Mouse (Mus musculus) embryonic facial prominence, embryonic 13.5 days (tissue): ENCODE data around the gene Tcte2. TPM values are rescaled to one million over a fixed set of nuclear protein-coding genes. Genes with fewer than 3 reads are reported as not detected.
A peak's percentile ranks its signal among the peaks of the same experiment; 100 is the strongest.

ENCODE experiments used
- ATAC-seq: fragments of 200-750 bp; cut with Nextera tagmentation; 2 replicates; pipeline ENCODE4 v1.8.0; 2017; ENCODE audit warnings: low read depth; ENCODE audit not compliant: insufficient number of reproducible peaks, insufficient read depth, low FRiP score, low TSS enrichment
- H3K27ac ChIP-seq: fragments of 300-500 bp; sonication (generic); 2 replicates; pipeline ENCODE4 v1.5.1; 2015; ENCODE audit warnings: moderate library complexity, mild to moderate bottlenecking, inconsistent platforms
- H3K27me3 ChIP-seq: fragments of 300-500 bp; sonication (generic); 2 replicates; pipeline ENCODE4 v1.6.1; 2015; ENCODE audit warnings: mild to moderate bottlenecking, inconsistent platforms
- H3K36me3 ChIP-seq: fragments of 300-500 bp; sonication (generic); 2 replicates; pipeline ENCODE4 v1.6.1; 2015; ENCODE audit warnings: mild to moderate bottlenecking, inconsistent platforms
- H3K4me1 ChIP-seq: fragments of 300-500 bp; sonication (generic); 2 replicates; pipeline ENCODE4 v1.6.1; 2015; ENCODE audit warnings: inconsistent platforms
- H3K4me2 ChIP-seq: fragments of 300-500 bp; sonication (generic); 2 replicates; pipeline ENCODE4 v1.6.1; 2015; ENCODE audit warnings: moderate library complexity, mild to moderate bottlenecking, inconsistent platforms
- H3K4me3 ChIP-seq: fragments of 300-500 bp; sonication (generic); 2 replicates; pipeline ENCODE4 v1.5.1; 2015; ENCODE audit warnings: mild to moderate bottlenecking, inconsistent platforms
- H3K9ac ChIP-seq: fragments of 300-500 bp; sonication (generic); 2 replicates; pipeline ENCODE4 v1.6.1; 2015; ENCODE audit warnings: mild to moderate bottlenecking, inconsistent platforms
- H3K9me3 ChIP-seq: fragments of 300-500 bp; sonication (generic); 2 replicates; pipeline ENCODE4 v1.6.1; 2016; ENCODE audit warnings: inconsistent platforms
- WGBS: fragments of 180-500 bp; shearing (Covaris S2); methylation state at CpG from one replicate; pipeline ENCODE4 v1.1.7; 2015; ENCODE audit warnings: mixed read lengths; 5-methylcytosine and 5-hydroxymethylcytosine counted together
- polyA plus RNA-seq: library from polyadenylated mRNA; unstranded; fragments of >200 nt; fragmentation: Nextera tagmentation; extraction: Ambion mirVana; gene quantifications from 2 replicates; pipeline ENCODE4 v1.2.1, GENCODE M21; 2015

Tcte2 gene
- polyA plus RNA-seq, 1 experiment from 2014 or later, result 6.0 TPM

GRCm38 (mm10) chr17:13697646-13698045 lies 64.0 kb downstream of the Tcte2 start:
- Histone ChIP-seq H3K27ac (no peak overlapping the region), H3K9ac (no peak overlapping the region), H3K4me1 (peaks cover 16% of the 10 kb centered on the region), H3K27me3 (no peaks in the 10 kb centered on the region), H3K9me3 (no peaks in the 10 kb centered on the region), H3K4me3 (no peak overlapping the region), H3K4me2 (no peak overlapping the region), H3K36me3 (no peaks in the 10 kb centered on the region)
- ATAC-seq, result no peak
- 84% methylated on average over 2 of the region's 2 CpGs for WGBS

- H3K27ac ChIP-seq, result no peak overlapping the region
- WGBS, result 76% methylated on average over 5 of the region's 5 CpGs
- peaks cover 13% of the 10 kb centered on the region for H3K4me1 ChIP-seq
- H3K27me3 ChIP-seq, result no peaks in the 10 kb centered on the region
- H3K4me3 ChIP-seq, result no peak overlapping the region
- ATAC-seq, result no peak
- H3K9ac ChIP-seq, result no peak overlapping the region
- no peaks in the 10 kb centered on the region for H3K9me3 ChIP-seq
- no peak overlapping the region for H3K4me2 ChIP-seq
- no peaks in the 10 kb centered on the region for H3K36me3 ChIP-seq
Measured at GRCm38 (mm10) chr17:13695881-13696280, 65.7 kb downstream of the Tcte2 start.

- H3K9me3 ChIP-seq, result no peaks in the 10 kb centered on the region
- 92% methylated on average over 2 of the region's 2 CpGs for WGBS
- H3K4me2 ChIP-seq, result no peak overlapping the region
- no peak overlapping the region for H3K27ac ChIP-seq
- ATAC-seq, result no peak
- no peak overlapping the region for H3K4me3 ChIP-seq
- no peak overlapping the region for H3K9ac ChIP-seq
- peaks cover 6% of the 10 kb centered on the region for H3K4me1 ChIP-seq
- H3K36me3 ChIP-seq, result no peaks in the 10 kb centered on the region
- no peaks in the 10 kb centered on the region for H3K27me3 ChIP-seq
Measured at GRCm38 (mm10) chr17:13695211-13695610, 66.4 kb downstream of the Tcte2 start.

GRCm38 (mm10) chr17:13694181-13694580 lies 67.4 kb downstream of the Tcte2 start:
- Histone ChIP-seq H3K27me3 (no peaks in the 10 kb centered on the region), H3K27ac (no peak overlapping the region), H3K4me2 (no peak overlapping the region), H3K9ac (no peak overlapping the region), H3K36me3 (no peaks in the 10 kb centered on the region), H3K4me3 (no peak overlapping the region), H3K4me1 (no peaks in the 10 kb centered on the region), H3K9me3 (no peaks in the 10 kb centered on the region)
- ATAC-seq, result no peak
- 84% methylated on average over 1 of the region's 1 CpGs for WGBS

GRCm38 (mm10) chr17:13687656-13688055 lies 74.0 kb downstream of the Tcte2 start:
- Histone ChIP-seq H3K9ac (no peak overlapping the region), H3K36me3 (no peaks in the 10 kb centered on the region), H3K27me3 (no peaks in the 10 kb centered on the region), H3K27ac (no peak overlapping the region), H3K4me3 (no peak overlapping the region), H3K9me3 (no peaks in the 10 kb centered on the region), H3K4me2 (no peak overlapping the region), H3K4me1 (peaks cover 16% of the 10 kb centered on the region)
- no peak for ATAC-seq
- 92% methylated on average over 1 of the region's 1 CpGs for WGBS

- no peak for ATAC-seq
- H3K4me1 ChIP-seq, result peaks cover 22% of the 10 kb centered on the region
- H3K4me2 ChIP-seq, result no peak overlapping the region
- H3K27me3 ChIP-seq, result no peaks in the 10 kb centered on the region
- H3K9ac ChIP-seq, result no peak overlapping the region
- H3K36me3 ChIP-seq, result no peaks in the 10 kb centered on the region
- H3K4me3 ChIP-seq, result no peak overlapping the region
- 73% methylated on average over 4 of the region's 4 CpGs for WGBS
- no peak overlapping the region for H3K27ac ChIP-seq
- no peaks in the 10 kb centered on the region for H3K9me3 ChIP-seq
Measured at GRCm38 (mm10) chr17:13687086-13687485, 74.5 kb downstream of the Tcte2 start.

- H3K4me1 ChIP-seq, result peaks cover 26% of the 10 kb centered on the region
- H3K27me3 ChIP-seq, result no peaks in the 10 kb centered on the region
- 72% methylated on average over 3 of the region's 3 CpGs for WGBS
- no peak for ATAC-seq
- no peak overlapping the region for H3K4me2 ChIP-seq
- no peak overlapping the region for H3K27ac ChIP-seq
- no peak overlapping the region for H3K9ac ChIP-seq
- no peaks in the 10 kb centered on the region for H3K36me3 ChIP-seq
- H3K4me3 ChIP-seq, result no peak overlapping the region
- no peaks in the 10 kb centered on the region for H3K9me3 ChIP-seq
Measured at GRCm38 (mm10) chr17:13685621-13686020, 76.0 kb downstream of the Tcte2 start.

- Histone ChIP-seq H3K9ac (no peak overlapping the region), H3K4me2 (peak overlapping the region; percentile 47; the same call in 1 of the 2 replicates), H3K4me3 (no peak overlapping the region), H3K27ac (peak overlapping the region; percentile 86; the same call in 1 of the 2 replicates), H3K27me3 (no peaks in the 10 kb centered on the region), H3K9me3 (no peaks in the 10 kb centered on the region), H3K36me3 (no peaks in the 10 kb centered on the region), H3K4me1 (peaks cover 26% of the 10 kb centered on the region)
- no peak for ATAC-seq
- 59% methylated on average over 7 of the region's 7 CpGs for WGBS
Measured at GRCm38 (mm10) chr17:13684256-13684655, 77.4 kb downstream of the Tcte2 start.

GRCm38 (mm10) chr17:13683411-13684174 lies 78.0 kb downstream of the Tcte2 start:
- peak; percentile 70; the same call in 1 of the 2 replicates for ATAC-seq
- 17% methylated on average over 15 of the region's 15 CpGs for WGBS
- H3K4me2 ChIP-seq, result peak overlapping the region; percentile 51
- H3K9ac ChIP-seq, result no peak overlapping the region
- H3K27ac ChIP-seq, result peak overlapping the region; percentile 86
- no peaks in the 10 kb centered on the region for H3K9me3 ChIP-seq
- H3K27me3 ChIP-seq, result no peaks in the 10 kb centered on the region
- no peaks in the 10 kb centered on the region for H3K36me3 ChIP-seq
- H3K4me3 ChIP-seq, result peak overlapping the region; percentile 26
- H3K4me1 ChIP-seq, result peaks cover 26% of the 10 kb centered on the region

GRCm38 (mm10) chr17:13683027-13683410 lies 78.6 kb downstream of the Tcte2 start:
- peak overlapping the region; percentile 51 for H3K4me2 ChIP-seq
- no peak for ATAC-seq
- WGBS, result 29% methylated on average over 4 of the region's 4 CpGs
- H3K9me3 ChIP-seq, result no peaks in the 10 kb centered on the region
- peak overlapping the region; percentile 26 for H3K4me3 ChIP-seq
- no peaks in the 10 kb centered on the region for H3K36me3 ChIP-seq
- peaks cover 29% of the 10 kb centered on the region for H3K4me1 ChIP-seq
- peak overlapping the region; percentile 86 for H3K27ac ChIP-seq
- no peaks in the 10 kb centered on the region for H3K27me3 ChIP-seq
- H3K9ac ChIP-seq, result peak overlapping the region; percentile 58; the same call in 1 of the 2 replicates

GRCm38 (mm10) chr17:13682378-13683026 lies 79.1 kb downstream of the Tcte2 start:
- Histone ChIP-seq H3K27ac (peak overlapping the region; percentile 86), H3K9me3 (no peaks in the 10 kb centered on the region), H3K9ac (peak overlapping the region; percentile 58; the same call in 1 of the 2 replicates), H3K27me3 (no peaks in the 10 kb centered on the region), H3K4me1 (peaks cover 33% of the 10 kb centered on the region), H3K4me3 (peak overlapping the region; percentile 26), H3K36me3 (no peaks in the 10 kb centered on the region), H3K4me2 (peak overlapping the region; percentile 51)
- ATAC-seq, result 0 out of 2 replicates have a peak, but pooled peaks have one; percentile 21
- WGBS, result 45% methylated on average over 9 of the region's 9 CpGs

GRCm38 (mm10) chr17:13681686-13682085 lies 79.9 kb downstream of the Tcte2 start:
- no peaks in the 10 kb centered on the region for H3K36me3 ChIP-seq
- H3K4me3 ChIP-seq, result no peak overlapping the region
- 89% methylated on average over 6 of the region's 6 CpGs for WGBS
- no peak for ATAC-seq
- H3K27me3 ChIP-seq, result no peaks in the 10 kb centered on the region
- H3K27ac ChIP-seq, result peak overlapping the region; percentile 86
- no peaks in the 10 kb centered on the region for H3K9me3 ChIP-seq
- H3K4me2 ChIP-seq, result no peak overlapping the region
- H3K9ac ChIP-seq, result no peak overlapping the region
- peaks cover 33% of the 10 kb centered on the region for H3K4me1 ChIP-seq
